In the genomic region with DNA sequence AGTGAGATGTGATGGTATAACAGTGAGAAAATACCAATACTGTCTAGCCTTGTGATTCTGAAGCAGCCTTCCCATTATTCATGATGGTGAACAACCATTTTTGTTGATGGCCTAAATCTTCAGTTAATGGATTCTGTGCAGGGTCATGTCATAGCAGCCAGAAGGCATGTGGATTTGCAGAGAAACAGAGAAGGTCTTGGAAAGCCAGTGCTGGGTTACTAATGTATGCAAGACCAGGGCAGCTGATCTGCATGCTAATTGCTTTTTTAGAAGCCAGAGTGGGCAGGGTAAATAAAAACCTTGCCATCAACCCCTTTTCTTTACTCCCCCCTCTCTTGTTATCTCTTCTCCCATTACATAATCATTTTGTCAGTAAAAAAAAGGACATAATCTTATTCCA, we compare ENCODE assay signal across 27 mouse cellular contexts.
A peak's percentile ranks its signal among the peaks of the same experiment; 100 is the strongest.
DNase-seq lines count a peak whose midpoint lies in the region; ATAC-seq and TF ChIP-seq lines count a peak whose summit lies in the region.
"Had no signal": no experiment of that assay in that cellular context is flagged by ENCODE, and none has a peak within 500 bp of the region (broad histone marks: within the 10 kb centered on the region; RNA-seq: fewer than 3 reads in every experiment).

No protein-coding gene starts in this region.

- TF ChIP-seq CTCF in forebrain, postnatal 0 days (IDR thresholded peaks at IDR 0.05; ENCODE audit: low read depth): no peak
- no peak for TF ChIP-seq CTCF in thymus, adult 2 months (IDR thresholded peaks at IDR 0.05; ENCODE audit: borderline replicate concordance, control insufficient read depth, extremely low read depth, insufficient read depth, low read length, poor library complexity)

- no peak overlapping the region for H3K27ac ChIP-seq in forebrain, embryonic 11.5 days (ENCODE audit: low read depth, low read length)
- H3K27ac ChIP-seq in forebrain, postnatal 0 days (ENCODE audit: low read depth, low read length): no peak overlapping the region
- H3K27ac ChIP-seq in midbrain, embryonic 11.5 days (ENCODE audit: low read depth, low read length): no peak overlapping the region
- H3K27ac ChIP-seq in midbrain, embryonic 10.5 days (replicated peaks): no peak overlapping the region
- H3K27ac ChIP-seq in forebrain, embryonic 16.5 days (ENCODE audit: low read length): no peak overlapping the region
- H3K27ac ChIP-seq in thymus, adult 2 months (ENCODE audit: control insufficient read depth, insufficient read depth, low read length): no peak overlapping the region
- H3K27ac ChIP-seq: embryonic facial prominence, embryonic 12.5 days; hindbrain, embryonic 15.5 days; intestine, embryonic 15.5 days; layer of hippocampus, adult 2 months; limb, embryonic 13.5 days; lung, embryonic 15.5 days; stomach, embryonic 15.5 days had no signal

- no peak overlapping the region for H3K4me3 ChIP-seq in forebrain, embryonic 11.5 days (ENCODE audit: low read depth, low read length)
- H3K4me3 ChIP-seq in forebrain, postnatal 0 days (ENCODE audit: low read depth, low read length): no peak overlapping the region
- no peak overlapping the region for H3K4me3 ChIP-seq in midbrain, embryonic 11.5 days (ENCODE audit: low read depth, low read length)
- H3K4me3 ChIP-seq in midbrain, embryonic 10.5 days: no peak overlapping the region
- no peak overlapping the region for H3K4me3 ChIP-seq in forebrain, embryonic 16.5 days (replicated peaks; ENCODE audit: low read length)
- no peak overlapping the region for H3K4me3 ChIP-seq in thymus, adult 2 months (ENCODE audit: control insufficient read depth, insufficient read depth, low read length)
- H3K4me3 ChIP-seq: embryonic facial prominence, embryonic 12.5 days; hindbrain, embryonic 15.5 days; intestine, embryonic 15.5 days; layer of hippocampus, adult 2 months; limb, embryonic 13.5 days; lung, embryonic 15.5 days; stomach, embryonic 15.5 days had no signal

- H3K4me1 ChIP-seq in forebrain, embryonic 11.5 days (replicated peaks; ENCODE audit: control insufficient read depth, insufficient read depth, low read length): 0 out of 2 replicates have a peak, but pooled peaks cover 2% of the 10 kb centered on the region
- H3K4me1 ChIP-seq in forebrain, postnatal 0 days (ENCODE audit: insufficient read depth): no peaks in the 10 kb centered on the region
- no peaks in the 10 kb centered on the region for H3K4me1 ChIP-seq in midbrain, embryonic 11.5 days (ENCODE audit: control insufficient read depth, insufficient read depth, low read length)
- no peaks in the 10 kb centered on the region for H3K4me1 ChIP-seq in midbrain, embryonic 10.5 days
- no peaks in the 10 kb centered on the region for H3K4me1 ChIP-seq in forebrain, embryonic 16.5 days (replicated peaks; ENCODE audit: control insufficient read depth, insufficient read depth, low read length)
- no peaks in the 10 kb centered on the region; the same call in 1 of the 2 replicates for H3K4me1 ChIP-seq in thymus, adult 2 months (replicated peaks; ENCODE audit: control insufficient read depth, insufficient read depth, low read length)
- H3K4me1 ChIP-seq: embryonic facial prominence, embryonic 12.5 days; hindbrain, embryonic 15.5 days; intestine, embryonic 15.5 days; limb, embryonic 13.5 days; lung, embryonic 15.5 days; stomach, embryonic 15.5 days had no signal

- H3K36me3 ChIP-seq in forebrain, embryonic 11.5 days (ENCODE audit: control insufficient read depth, insufficient read depth, low read length): no peaks in the 10 kb centered on the region
- no peaks in the 10 kb centered on the region for H3K36me3 ChIP-seq in forebrain, postnatal 0 days (ENCODE audit: insufficient read depth)
- no peaks in the 10 kb centered on the region for H3K36me3 ChIP-seq in midbrain, embryonic 11.5 days (ENCODE audit: control insufficient read depth, insufficient read depth, low read length)
- H3K36me3 ChIP-seq in midbrain, embryonic 10.5 days: no peaks in the 10 kb centered on the region
- H3K36me3 ChIP-seq in forebrain, embryonic 16.5 days (ENCODE audit: control insufficient read depth, insufficient read depth): no peaks in the 10 kb centered on the region
- no peaks in the 10 kb centered on the region for H3K36me3 ChIP-seq in thymus, adult 2 months (ENCODE audit: control insufficient read depth, insufficient read depth, low read length)
- H3K36me3 ChIP-seq: embryonic facial prominence, embryonic 12.5 days; hindbrain, embryonic 15.5 days; intestine, embryonic 15.5 days; limb, embryonic 13.5 days; lung, embryonic 15.5 days; stomach, embryonic 15.5 days had no signal

- no peaks in the 10 kb centered on the region for H3K9me3 ChIP-seq in forebrain, embryonic 11.5 days (ENCODE audit: control insufficient read depth, low read length)
- no peaks in the 10 kb centered on the region for H3K9me3 ChIP-seq in forebrain, postnatal 0 days (ENCODE audit: low read length)
- H3K9me3 ChIP-seq in midbrain, embryonic 11.5 days (ENCODE audit: control insufficient read depth, low read length): no peaks in the 10 kb centered on the region
- no peaks in the 10 kb centered on the region for H3K9me3 ChIP-seq in midbrain, embryonic 10.5 days (replicated peaks)
- H3K9me3 ChIP-seq in forebrain, embryonic 16.5 days (ENCODE audit: control insufficient read depth, low read length): no peaks in the 10 kb centered on the region
- H3K9me3 ChIP-seq: embryonic facial prominence, embryonic 12.5 days; hindbrain, embryonic 15.5 days; intestine, embryonic 15.5 days; limb, embryonic 13.5 days; lung, embryonic 15.5 days; stomach, embryonic 15.5 days had no signal

- no peak for DNase-seq in forebrain, embryonic 11.5 days (ENCODE audit: low spot score)
- no peak for DNase-seq in forebrain, postnatal 0 days
- no peak for DNase-seq in midbrain, embryonic 11.5 days (ENCODE audit: low spot score, missing footprints)
- DNase-seq in midbrain, embryonic 10.5 days (ENCODE audit: low spot score): no peak
- peak; percentile 1 for DNase-seq in brain, adult 2 months (ENCODE audit: low read depth, low spot score)
- DNase-seq in ovary, postnatal 36 days (ENCODE audit: low spot score): no peak
- no peak for DNase-seq in thymus, adult 2 months
- DNase-seq: adrenal gland, adult 2 months; cerebellum, adult 11 months; cerebellum, adult 9-10 months; cerebellum, postnatal 36 days; heart, postnatal 14 days; kidney, adult 2 months; kidney, postnatal 36 days; right cerebral cortex, postnatal 25 days; thymus, postnatal 14 days had no signal

- no peak for TF ChIP-seq POLR2A in thymus, adult 2 months (IDR thresholded peaks at IDR 0.05; ENCODE audit: control insufficient read depth, extremely low read depth, insufficient read depth, low read length, poor library complexity)

- peak; percentile 64; the same call in 1 of the 2 replicates for ATAC-seq in forebrain, embryonic 11.5 days (replicated peaks; ENCODE audit: low FRiP score)
- ATAC-seq in forebrain, postnatal 0 days: no peak
- ATAC-seq in midbrain, embryonic 11.5 days (ENCODE audit: low FRiP score): peak; percentile 87
- peak; percentile 76; the same call in 1 of the 2 replicates for ATAC-seq in forebrain, embryonic 16.5 days
- ATAC-seq: activated CD4-positive, CD25-positive, alpha-beta regulatory T cell, adult 4 months; intestine, embryonic 15.5 days had no signal

- H3K4me2 ChIP-seq in forebrain, embryonic 11.5 days (ENCODE audit: low read depth, low read length, severe bottlenecking): no peak overlapping the region
- no peak overlapping the region for H3K4me2 ChIP-seq in forebrain, postnatal 0 days (ENCODE audit: low read depth)
- no peak overlapping the region for H3K4me2 ChIP-seq in midbrain, embryonic 11.5 days
- no peak overlapping the region for H3K4me2 ChIP-seq in forebrain, embryonic 16.5 days (ENCODE audit: low read length)
- H3K4me2 ChIP-seq: embryonic facial prominence, embryonic 12.5 days; hindbrain, embryonic 15.5 days; intestine, embryonic 15.5 days; limb, embryonic 13.5 days; liver, embryonic 11.5 days; lung, embryonic 15.5 days; stomach, embryonic 15.5 days had no signal

- H3K27me3 ChIP-seq in forebrain, embryonic 11.5 days (ENCODE audit: control insufficient read depth, insufficient read depth, low read length): no peaks in the 10 kb centered on the region
- no peaks in the 10 kb centered on the region for H3K27me3 ChIP-seq in forebrain, postnatal 0 days (ENCODE audit: insufficient read depth, low read length)
- no peaks in the 10 kb centered on the region for H3K27me3 ChIP-seq in midbrain, embryonic 11.5 days (ENCODE audit: control insufficient read depth, insufficient read depth, low read length)
- H3K27me3 ChIP-seq in midbrain, embryonic 10.5 days (ENCODE audit: low read depth, poor library complexity, severe bottlenecking): no peaks in the 10 kb centered on the region
- no peaks in the 10 kb centered on the region for H3K27me3 ChIP-seq in forebrain, embryonic 16.5 days (replicated peaks; ENCODE audit: control insufficient read depth, insufficient read depth, low read length)
- H3K27me3 ChIP-seq in thymus, adult 2 months (ENCODE audit: control insufficient read depth, insufficient read depth, low read length): no peaks in the 10 kb centered on the region
- H3K27me3 ChIP-seq: CH12.LX; embryonic facial prominence, embryonic 12.5 days; hindbrain, embryonic 15.5 days; intestine, embryonic 15.5 days; limb, embryonic 13.5 days; lung, embryonic 15.5 days; stomach, embryonic 15.5 days had no signal

- H3K9ac ChIP-seq in forebrain, embryonic 11.5 days (ENCODE audit: low read length): no peak overlapping the region
- H3K9ac ChIP-seq in forebrain, postnatal 0 days: no peak overlapping the region
- H3K9ac ChIP-seq in midbrain, embryonic 11.5 days (ENCODE audit: low read length): no peak overlapping the region
- no peak overlapping the region for H3K9ac ChIP-seq in forebrain, embryonic 16.5 days (replicated peaks; ENCODE audit: low read depth, low read length)
- H3K9ac ChIP-seq: embryonic facial prominence, embryonic 12.5 days; hindbrain, embryonic 15.5 days; intestine, embryonic 15.5 days; limb, embryonic 13.5 days; lung, embryonic 15.5 days; stomach, embryonic 15.5 days had no signal
